Mouse (Mus musculus) ES-Bruce4 (cell line): ENCODE measurements around the gene Podnl1. TPM values are rescaled to one million over a fixed set of nuclear protein-coding genes. Genes with fewer than 3 reads are reported as not detected.

Source experiments
- H3K27ac ChIP-seq: 2 replicates; pipeline ENCODE4 v1.5.1; 2012; ENCODE audit warnings: low read length, inconsistent platforms; ENCODE audit not compliant: insufficient read depth
- H3K27me3 ChIP-seq: 2 replicates; pipeline ENCODE4 v1.6.1; 2012; ENCODE audit warnings: mild to moderate bottlenecking, low read length, inconsistent platforms; ENCODE audit not compliant: control insufficient read depth, poor library complexity, insufficient read depth, severe bottlenecking
- H3K36me3 ChIP-seq: 2 replicates; pipeline ENCODE4 v1.6.1; 2012; ENCODE audit warnings: inconsistent platforms, mild to moderate bottlenecking, low read length, moderate library complexity; ENCODE audit not compliant: control insufficient read depth, poor library complexity, insufficient read depth, severe bottlenecking
- H3K4me1 ChIP-seq: one replicate; pipeline ENCODE4 v1.8.1; 2011; ENCODE audit warnings: low read length; ENCODE audit not compliant: control insufficient read depth, insufficient read depth
- H3K4me3 ChIP-seq: 2 replicates; pipeline ENCODE4 v1.5.1; 2011; ENCODE audit warnings: low read depth, mild to moderate bottlenecking, low read length
- H3K9ac ChIP-seq: 2 replicates; pipeline ENCODE4 v1.6.1; 2012; ENCODE audit warnings: low read depth, mild to moderate bottlenecking, inconsistent platforms; ENCODE audit not compliant: poor library complexity, severe bottlenecking
- H3K9me3 ChIP-seq: replicated peaks from 2 replicates; pipeline ENCODE4 v1.6.1; 2012; ENCODE audit warnings: mild to moderate bottlenecking, low read length, inconsistent platforms; ENCODE audit not compliant: control insufficient read depth, poor library complexity, insufficient read depth, severe bottlenecking
- CTCF ChIP-seq: IDR thresholded peaks from one replicate; pipeline ENCODE4 v1.8.1; 2011; ENCODE audit warnings: low read depth, low read length
- EP300 ChIP-seq: IDR thresholded peaks from 2 replicates; pipeline ENCODE4 v1.6.1; 2011; ENCODE audit warnings: low read depth, low read length; ENCODE audit not compliant: insufficient read depth
- POLR2A ChIP-seq: IDR thresholded peaks from one replicate; pipeline ENCODE4 v1.8.1; 2011; ENCODE audit warnings: low read length; ENCODE audit not compliant: insufficient read depth
- polyA plus RNA-seq: library from polyadenylated mRNA; stranded (reverse); fragments of >200 nt; gene quantifications from 2 replicates; pipeline ENCODE4 v1.2.4, GENCODE M21; 2011; ENCODE audit warnings: low read depth; ENCODE audit not compliant: missing spikeins, insufficient read depth, insufficient read length

The Podnl1 gene
- polyA plus RNA-seq, 1 experiment, result 0.33 TPM

DNA sequence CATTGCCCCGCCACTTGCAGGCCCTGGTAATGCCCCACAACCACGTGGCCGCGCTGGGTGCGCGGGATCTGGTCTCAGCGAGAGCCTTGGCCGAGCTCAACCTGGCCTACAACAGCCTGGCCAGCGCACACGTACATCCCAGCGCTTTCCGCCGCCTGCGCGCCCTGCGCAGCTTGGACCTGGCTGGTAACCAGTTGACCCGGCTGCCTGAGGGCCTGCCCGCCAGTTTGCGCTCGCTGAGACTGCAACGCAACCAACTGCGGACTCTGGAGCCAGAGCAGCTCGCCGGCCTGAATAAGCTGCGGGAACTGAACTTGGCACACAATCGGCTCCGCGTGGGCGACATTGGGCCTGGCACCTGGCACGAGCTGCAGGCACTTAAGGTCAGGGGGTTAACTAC, 5.0 kb downstream of the Podnl1 start:
- Histone ChIP-seq H3K36me3 (peaks cover 27% of the 10 kb centered on the region), H3K27ac (no peak overlapping the region), H3K9ac (peak overlapping the region; percentile 29), H3K9me3 (no peaks in the 10 kb centered on the region), H3K4me1 (no peaks in the 10 kb centered on the region), H3K27me3 (no peaks in the 10 kb centered on the region), H3K4me3 (peak overlapping the region; percentile 43)
- TF ChIP-seq CTCF, result no peak

DNA sequence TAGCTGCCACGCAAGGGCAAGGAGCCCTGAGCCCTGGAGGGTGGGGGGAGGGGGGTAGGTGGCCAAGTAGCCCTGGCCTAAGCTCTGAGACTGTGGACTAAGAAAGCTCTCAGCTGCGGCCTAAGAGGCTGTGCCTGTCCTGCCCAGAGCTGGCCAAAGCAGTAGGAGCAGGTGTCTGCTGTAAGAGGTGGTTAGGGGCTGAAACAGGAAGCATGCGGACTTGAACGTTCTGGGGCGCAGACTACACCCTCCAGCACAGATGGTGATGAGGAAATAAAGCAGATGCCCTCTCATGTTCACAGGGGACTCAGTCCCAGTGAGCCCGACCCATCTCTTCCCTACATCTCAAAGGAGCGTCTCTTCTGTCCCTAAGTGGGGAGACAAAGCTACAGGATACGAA, 6.4 kb downstream of the Podnl1 start:
- Histone ChIP-seq H3K9me3 (no peaks in the 10 kb centered on the region), H3K27me3 (no peaks in the 10 kb centered on the region), H3K27ac (no peak overlapping the region), H3K4me3 (no peak overlapping the region), H3K9ac (no peak overlapping the region), H3K36me3 (peaks cover 39% of the 10 kb centered on the region), H3K4me1 (no peaks in the 10 kb centered on the region)
- TF ChIP-seq CTCF (no peak), EP300 (no peak), POLR2A (no peak)

DNA sequence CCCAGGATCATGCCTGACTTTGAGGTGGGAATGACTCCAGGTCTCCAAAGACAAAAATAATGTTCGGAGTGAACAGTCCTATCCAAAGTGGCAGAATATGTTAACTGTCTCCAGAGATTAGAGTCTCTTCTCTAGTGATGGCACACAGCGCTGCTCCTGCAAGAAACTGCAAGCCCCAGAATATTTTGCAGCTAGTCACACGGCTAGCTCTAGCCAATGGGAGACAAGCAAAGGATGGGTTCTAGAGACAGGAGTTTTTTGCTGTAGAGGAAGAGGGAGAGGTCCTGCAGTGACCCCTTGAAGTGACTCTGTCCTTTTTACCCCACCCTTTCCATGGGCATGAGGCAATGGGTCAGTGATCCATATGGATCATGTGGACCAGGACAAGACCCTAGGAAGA, 12.1 kb downstream of the Podnl1 start:
- Histone ChIP-seq H3K4me3 (no peak overlapping the region), H3K27ac (no peak overlapping the region), H3K36me3 (peaks cover 79% of the 10 kb centered on the region), H3K27me3 (no peaks in the 10 kb centered on the region), H3K9ac (no peak overlapping the region), H3K9me3 (no peaks in the 10 kb centered on the region), H3K4me1 (no peaks in the 10 kb centered on the region)
- TF ChIP-seq EP300, result no peak
- no peak for TF ChIP-seq CTCF
- TF ChIP-seq POLR2A, result no peak

GRCm38 (mm10) chr8:84140838-84141237, 15.0 kb downstream of the Podnl1 start:
- no peaks in the 10 kb centered on the region for H3K9me3 ChIP-seq
- H3K4me3 ChIP-seq, result no peak overlapping the region
- H3K27ac ChIP-seq, result no peak overlapping the region
- TF ChIP-seq EP300, result no peak
- TF ChIP-seq POLR2A, result no peak
- no peak for TF ChIP-seq CTCF
- H3K36me3 ChIP-seq, result peaks cover 68% of the 10 kb centered on the region
- H3K9ac ChIP-seq, result no peak overlapping the region
- no peaks in the 10 kb centered on the region for H3K27me3 ChIP-seq
- H3K4me1 ChIP-seq, result peaks cover 2% of the 10 kb centered on the region

GRCm38 (mm10) chr8:84144636-84145245, 19.0 kb downstream of the Podnl1 start:
- Histone ChIP-seq H3K27me3 (no peaks in the 10 kb centered on the region), H3K4me3 (no peak overlapping the region), H3K4me1 (peaks cover 4% of the 10 kb centered on the region), H3K36me3 (peaks cover 36% of the 10 kb centered on the region), H3K27ac (no peak overlapping the region), H3K9ac (no peak overlapping the region), H3K9me3 (no peaks in the 10 kb centered on the region)
- TF ChIP-seq POLR2A (no peak), EP300 (no peak), CTCF (no peak)

DNA sequence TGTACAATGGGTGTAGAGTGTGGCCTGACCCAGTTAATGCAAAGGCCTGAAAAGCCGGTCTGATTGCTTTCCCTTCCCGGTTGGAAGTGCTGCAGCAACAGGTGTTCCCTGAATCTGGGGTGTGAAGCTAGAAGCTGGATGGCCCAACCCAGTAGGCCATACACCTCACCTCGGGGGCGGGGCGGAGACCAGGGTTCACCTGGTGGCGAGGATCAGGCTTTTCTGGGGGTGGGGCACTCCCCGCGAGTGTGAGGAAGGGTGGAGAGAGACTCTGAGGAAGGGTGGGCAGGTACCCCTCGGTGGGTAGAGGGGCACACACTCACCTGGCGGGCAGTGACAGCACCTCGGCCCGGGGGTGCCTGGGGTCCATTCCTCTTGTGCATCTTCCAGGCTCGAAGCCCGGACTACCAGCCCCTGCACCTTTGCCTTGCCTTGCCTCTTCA, 21.6 kb downstream of the Podnl1 start:
- H3K36me3 ChIP-seq, result peaks cover 16% of the 10 kb centered on the region
- H3K27me3 ChIP-seq, result no peaks in the 10 kb centered on the region
- TF ChIP-seq EP300 (peak; percentile 80), CTCF (no peak)
- peak overlapping the region; percentile 70 for H3K9ac ChIP-seq
- peaks cover 7% of the 10 kb centered on the region for H3K4me1 ChIP-seq
- H3K27ac ChIP-seq, result peak overlapping the region; percentile 52
- H3K9me3 ChIP-seq, result no peaks in the 10 kb centered on the region
- H3K4me3 ChIP-seq, result peak overlapping the region; percentile 77
